Mouse (Mus musculus) stomach, embryonic 15.5 days (tissue): ENCODE data around the gene Isg20l2. TPM values are rescaled to one million over a fixed set of nuclear protein-coding genes. Genes with fewer than 3 reads are reported as not detected.

Experiments used
- ATAC-seq: fragments of 200-750 bp; cut with Nextera tagmentation; 2 replicates; pipeline ENCODE4 v1.8.0; 2017; ENCODE audit warnings: low read depth, moderate number of reproducible peaks, moderate TSS enrichment; ENCODE audit not compliant: insufficient read depth, low FRiP score
- H3K27ac ChIP-seq: fragments of 300-500 bp; sonication (generic); 2 replicates; pipeline ENCODE4 v1.5.1; 2015; ENCODE audit warnings: mild to moderate bottlenecking, inconsistent platforms
- H3K27me3 ChIP-seq: fragments of 300-500 bp; sonication (generic); replicated peaks from 2 replicates; pipeline ENCODE4 v1.6.1; 2015; ENCODE audit warnings: inconsistent platforms
- H3K36me3 ChIP-seq: fragments of 300-500 bp; sonication (generic); 2 replicates; pipeline ENCODE4 v1.6.1; 2015; ENCODE audit warnings: inconsistent platforms
- H3K4me1 ChIP-seq: fragments of 300-500 bp; sonication (generic); 2 replicates; pipeline ENCODE4 v1.6.1; 2015; ENCODE audit warnings: inconsistent platforms
- H3K4me2 ChIP-seq: fragments of 300-500 bp; sonication (generic); 2 replicates; pipeline ENCODE4 v1.6.1; 2015; ENCODE audit warnings: mild to moderate bottlenecking, inconsistent platforms
- H3K4me3 ChIP-seq: fragments of 300-500 bp; sonication (generic); replicated peaks from 2 replicates; pipeline ENCODE4 v1.5.1; 2015; ENCODE audit warnings: inconsistent platforms
- H3K9ac ChIP-seq: fragments of 300-500 bp; sonication (generic); 2 replicates; pipeline ENCODE4 v1.6.1; 2015; ENCODE audit warnings: inconsistent platforms
- H3K9me3 ChIP-seq: fragments of 300-500 bp; sonication (generic); 2 replicates; pipeline ENCODE4 v1.6.1; 2016; ENCODE audit warnings: inconsistent platforms
- WGBS: fragments of 180-500 bp; shearing (Covaris S2); methylation state at CpG from one replicate; pipeline ENCODE4 v1.1.7; 2015; 5-methylcytosine and 5-hydroxymethylcytosine counted together
- polyA plus RNA-seq: library from polyadenylated mRNA; unstranded; fragments of >200 nt; fragmentation: Nextera tagmentation; extraction: Ambion mirVana; gene quantifications from 2 replicates; pipeline ENCODE4 v1.2.1, GENCODE M21; 2015

Gene Isg20l2
- polyA plus RNA-seq, 1 experiment from 2014 or later, result 45.8 TPM

DNA sequence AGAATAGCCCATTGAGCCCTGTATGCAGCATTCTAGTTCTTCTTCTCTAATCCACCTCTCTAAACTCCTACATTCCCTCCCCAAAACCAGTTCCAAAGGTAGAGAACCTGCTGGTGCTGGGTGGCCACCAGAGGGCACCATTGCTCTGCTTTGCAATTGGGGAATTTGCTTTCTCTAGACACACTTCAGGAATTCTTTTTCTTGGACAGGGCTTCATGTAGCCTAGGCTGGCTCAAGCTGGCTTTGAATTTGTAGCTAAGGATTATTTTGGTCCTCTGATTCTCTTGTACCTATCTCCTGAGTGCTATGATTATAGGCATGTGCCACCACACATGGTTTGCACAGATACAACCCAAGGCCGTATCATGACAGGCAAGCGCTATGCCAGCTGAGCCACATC is 5.7 kb downstream of the Isg20l2 start:
- Histone ChIP-seq H3K4me1 (peaks cover 16% of the 10 kb centered on the region), H3K27me3 (no peaks in the 10 kb centered on the region), H3K9me3 (no peaks in the 10 kb centered on the region), H3K9ac (no peak overlapping the region), H3K36me3 (peaks cover 36% of the 10 kb centered on the region), H3K4me3 (no peak overlapping the region), H3K27ac (no peak overlapping the region), H3K4me2 (no peak overlapping the region)
- 0 out of 2 replicates have a peak, but pooled peaks have one; percentile 36 for ATAC-seq
- 100% methylated on average over 2 of the region's 2 CpGs for WGBS

DNA sequence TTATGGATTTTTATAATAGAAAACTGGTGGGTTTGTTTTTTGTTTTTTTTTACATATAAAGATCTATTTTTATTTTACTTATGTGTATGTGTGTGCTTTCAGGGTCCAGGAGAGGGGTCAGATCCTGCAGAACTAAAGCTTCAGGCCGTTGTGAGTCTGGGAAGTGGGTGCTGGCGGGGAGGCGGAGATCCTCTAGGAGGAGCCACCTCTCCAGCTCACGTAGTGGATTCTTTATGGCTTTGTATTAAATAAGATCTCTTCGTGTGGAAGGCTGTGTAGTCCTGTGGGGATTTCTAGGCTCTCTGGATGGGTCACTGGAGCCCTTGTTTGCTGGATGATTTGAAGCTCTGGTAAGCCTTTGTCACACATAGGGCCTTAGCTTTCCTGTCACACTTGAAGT is 10.5 kb downstream of the Isg20l2 start:
- H3K27ac ChIP-seq, result no peak overlapping the region
- no peak overlapping the region for H3K4me3 ChIP-seq
- 0 out of 2 replicates have a peak, but pooled peaks cover 4% of the 10 kb centered on the region for H3K4me1 ChIP-seq
- H3K9me3 ChIP-seq, result no peaks in the 10 kb centered on the region
- no peak overlapping the region for H3K9ac ChIP-seq
- H3K27me3 ChIP-seq, result no peaks in the 10 kb centered on the region
- 61% methylated on average over 5 of the region's 5 CpGs for WGBS
- H3K4me2 ChIP-seq, result no peak overlapping the region
- ATAC-seq, result no peak
- peaks cover 39% of the 10 kb centered on the region for H3K36me3 ChIP-seq

DNA sequence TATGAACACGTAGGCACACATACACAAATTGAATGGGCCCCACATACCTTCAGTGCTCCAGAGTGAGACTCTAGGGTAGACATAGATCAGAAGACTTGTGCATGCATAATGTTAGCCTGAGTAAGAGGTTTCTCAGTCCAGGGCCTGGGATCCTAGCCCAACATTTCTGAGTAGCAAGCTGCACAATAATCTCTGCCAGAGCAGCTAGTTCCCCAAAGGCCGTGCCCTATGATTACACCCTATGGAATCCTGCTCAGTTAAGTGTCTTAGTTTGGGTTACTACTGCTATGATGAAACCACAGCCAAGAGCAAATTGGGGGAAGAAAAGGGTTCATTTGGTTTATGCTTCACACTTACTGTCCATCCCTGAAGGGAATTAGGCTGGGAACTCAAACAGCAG is 12.4 kb downstream of the Isg20l2 start:
- Histone ChIP-seq H3K27ac (no peak overlapping the region), H3K4me3 (no peak overlapping the region), H3K36me3 (peaks cover 39% of the 10 kb centered on the region), H3K4me2 (no peak overlapping the region), H3K27me3 (0 out of 2 replicates have a peak, but pooled peaks cover 7% of the 10 kb centered on the region), H3K4me1 (peaks cover 14% of the 10 kb centered on the region; the same call in 1 of the 2 replicates), H3K9me3 (no peaks in the 10 kb centered on the region), H3K9ac (no peak overlapping the region)
- no peak for ATAC-seq
- WGBS, result 96% methylated on average over 2 of the region's 2 CpGs

DNA sequence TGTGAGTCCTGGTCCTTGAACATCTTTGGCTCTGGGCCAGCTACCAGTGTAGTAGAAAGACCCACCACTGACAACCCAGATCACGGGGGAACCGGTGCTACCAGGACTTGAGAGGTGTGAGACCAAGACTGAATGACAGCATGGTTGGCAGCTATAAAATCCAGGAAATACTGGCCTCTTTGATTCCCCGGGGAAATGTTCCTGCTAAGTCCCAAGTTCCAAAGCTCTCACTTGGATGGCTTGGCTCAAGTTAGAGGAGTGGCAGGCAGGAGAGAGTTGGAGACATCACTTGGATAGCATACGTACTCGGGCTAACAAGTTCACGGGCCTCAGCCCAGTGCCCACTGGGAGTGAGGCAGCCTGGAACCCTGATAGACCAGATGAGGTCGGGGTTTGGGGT is 13.5 kb downstream of the Isg20l2 start:
- no peak overlapping the region for H3K4me2 ChIP-seq
- H3K9me3 ChIP-seq, result no peaks in the 10 kb centered on the region
- 78% methylated on average over 7 of the region's 7 CpGs for WGBS
- H3K36me3 ChIP-seq, result peaks cover 34% of the 10 kb centered on the region
- no peak overlapping the region for H3K27ac ChIP-seq
- H3K27me3 ChIP-seq, result peaks cover 12% of the 10 kb centered on the region; the same call in 1 of the 2 replicates
- no peak overlapping the region for H3K9ac ChIP-seq
- peaks cover 25% of the 10 kb centered on the region for H3K4me1 ChIP-seq
- ATAC-seq, result no peak
- H3K4me3 ChIP-seq, result no peak overlapping the region

DNA sequence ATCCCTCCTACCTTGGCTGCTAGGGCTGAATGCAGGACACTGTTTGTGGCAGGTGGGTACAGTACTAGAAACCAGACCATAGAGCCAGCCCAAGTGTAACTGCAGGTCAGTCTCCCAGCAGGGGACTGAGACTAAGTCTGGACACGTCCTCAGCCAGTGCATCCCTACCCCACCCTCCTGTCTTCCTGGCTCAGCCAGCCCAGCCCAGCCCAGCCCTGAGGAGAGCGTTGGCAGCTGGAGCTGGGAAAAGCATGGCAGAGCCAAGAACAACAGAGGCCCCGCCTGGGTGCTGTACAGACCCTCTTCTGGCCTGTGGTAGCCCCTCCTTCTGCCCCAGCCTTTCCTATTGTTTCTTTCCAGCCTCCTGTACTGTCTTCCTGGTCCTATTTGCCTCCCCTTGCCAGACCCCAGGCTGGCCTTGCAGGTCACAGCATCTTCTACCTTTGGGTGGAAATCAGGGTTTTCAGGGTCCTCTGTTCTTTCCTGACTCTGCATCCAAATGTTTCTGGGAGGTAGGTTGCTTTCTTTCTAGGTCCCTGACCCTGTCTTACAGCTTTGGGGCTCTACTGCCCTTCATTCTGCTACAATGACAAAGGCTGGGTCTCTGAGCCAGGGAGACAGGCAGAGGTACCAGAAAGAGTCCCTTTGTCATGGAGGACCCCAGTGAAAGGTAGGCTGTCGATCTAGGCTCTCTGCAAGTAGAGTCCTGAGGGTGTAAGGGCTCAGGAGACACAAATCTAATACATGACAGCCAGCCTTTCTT is 14.9 kb downstream of the Isg20l2 start:
- Histone ChIP-seq H3K36me3 (peaks cover 20% of the 10 kb centered on the region), H3K9ac (no peak overlapping the region), H3K27ac (no peak overlapping the region), H3K9me3 (no peaks in the 10 kb centered on the region), H3K4me2 (no peak overlapping the region), H3K4me3 (no peak overlapping the region), H3K4me1 (peaks cover 39% of the 10 kb centered on the region), H3K27me3 (peaks cover 18% of the 10 kb centered on the region)
- 32% methylated on average over 4 of the region's 4 CpGs for WGBS
- peak; percentile 51; the same call in 1 of the 2 replicates for ATAC-seq

DNA sequence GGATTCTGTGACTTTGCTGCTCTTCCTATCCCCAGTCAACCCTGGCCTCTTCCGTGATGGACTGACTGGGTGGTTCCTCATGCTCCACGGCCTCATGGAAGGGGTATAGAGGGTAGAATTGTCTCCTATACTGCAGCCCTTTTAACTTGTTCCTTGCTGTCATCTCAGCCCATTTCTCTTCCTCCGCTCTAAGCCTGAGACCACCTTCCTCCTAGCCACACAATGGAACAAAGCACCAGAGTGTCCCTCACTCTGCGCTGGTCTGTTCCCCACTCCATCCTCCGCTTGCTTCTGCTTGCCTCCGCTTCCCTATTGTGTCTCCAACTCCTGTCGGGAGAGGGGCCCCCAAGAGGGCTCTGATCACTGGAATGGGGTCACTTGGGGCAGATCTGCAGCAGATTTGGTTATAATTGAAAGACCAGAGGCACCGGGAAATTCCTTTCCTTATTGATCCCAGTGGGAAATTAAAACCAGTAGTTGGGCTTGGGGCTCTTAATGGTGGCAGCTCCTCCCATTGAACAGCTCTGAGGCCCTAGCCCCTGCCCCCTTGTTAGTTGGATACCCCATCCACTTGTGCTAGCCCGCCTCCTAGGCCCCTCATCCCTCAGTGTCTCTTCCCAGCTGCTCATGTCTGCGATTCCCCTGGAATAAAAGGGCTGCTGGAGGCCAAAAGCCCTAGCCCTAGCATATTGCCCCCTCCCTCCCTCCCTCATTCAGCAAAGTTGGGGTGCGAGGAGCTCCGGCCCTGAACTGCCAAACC is 15.8 kb downstream of the Isg20l2 start:
- Histone ChIP-seq H3K4me3 (no peak overlapping the region), H3K9me3 (no peaks in the 10 kb centered on the region), H3K27ac (no peak overlapping the region), H3K9ac (no peak overlapping the region), H3K4me2 (no peak overlapping the region), H3K36me3 (peaks cover 15% of the 10 kb centered on the region), H3K27me3 (peaks cover 23% of the 10 kb centered on the region), H3K4me1 (peaks cover 44% of the 10 kb centered on the region)
- no peak for ATAC-seq
- WGBS, result 37% methylated on average over 12 of the region's 12 CpGs

DNA sequence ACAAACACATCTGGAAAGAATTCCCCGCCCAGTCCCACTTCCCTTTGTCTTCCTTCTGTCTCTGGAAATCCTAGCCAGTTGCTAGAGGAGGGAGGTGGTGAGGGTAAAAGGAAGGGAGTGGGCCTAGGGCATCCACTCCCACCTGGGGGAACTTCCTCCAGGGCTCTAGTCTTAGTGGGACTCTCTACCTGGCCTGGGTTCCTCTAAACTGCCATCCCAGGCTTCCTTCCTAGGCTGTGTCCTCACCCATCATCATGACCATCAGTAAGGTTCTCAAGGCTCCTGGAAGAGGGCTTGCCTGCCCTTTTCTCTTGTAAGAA is 16.4 kb downstream of the Isg20l2 start:
- Histone ChIP-seq H3K9ac (no peak overlapping the region), H3K27me3 (peaks cover 23% of the 10 kb centered on the region), H3K4me1 (peaks cover 44% of the 10 kb centered on the region), H3K36me3 (peaks cover 10% of the 10 kb centered on the region), H3K4me2 (0 out of 2 replicates have a peak overlapping the region, but pooled peaks have one; percentile 63), H3K4me3 (no peak overlapping the region), H3K9me3 (no peaks in the 10 kb centered on the region), H3K27ac (no peak overlapping the region)
- 36% methylated on average over 1 of the region's 1 CpGs for WGBS
- no peak for ATAC-seq

DNA sequence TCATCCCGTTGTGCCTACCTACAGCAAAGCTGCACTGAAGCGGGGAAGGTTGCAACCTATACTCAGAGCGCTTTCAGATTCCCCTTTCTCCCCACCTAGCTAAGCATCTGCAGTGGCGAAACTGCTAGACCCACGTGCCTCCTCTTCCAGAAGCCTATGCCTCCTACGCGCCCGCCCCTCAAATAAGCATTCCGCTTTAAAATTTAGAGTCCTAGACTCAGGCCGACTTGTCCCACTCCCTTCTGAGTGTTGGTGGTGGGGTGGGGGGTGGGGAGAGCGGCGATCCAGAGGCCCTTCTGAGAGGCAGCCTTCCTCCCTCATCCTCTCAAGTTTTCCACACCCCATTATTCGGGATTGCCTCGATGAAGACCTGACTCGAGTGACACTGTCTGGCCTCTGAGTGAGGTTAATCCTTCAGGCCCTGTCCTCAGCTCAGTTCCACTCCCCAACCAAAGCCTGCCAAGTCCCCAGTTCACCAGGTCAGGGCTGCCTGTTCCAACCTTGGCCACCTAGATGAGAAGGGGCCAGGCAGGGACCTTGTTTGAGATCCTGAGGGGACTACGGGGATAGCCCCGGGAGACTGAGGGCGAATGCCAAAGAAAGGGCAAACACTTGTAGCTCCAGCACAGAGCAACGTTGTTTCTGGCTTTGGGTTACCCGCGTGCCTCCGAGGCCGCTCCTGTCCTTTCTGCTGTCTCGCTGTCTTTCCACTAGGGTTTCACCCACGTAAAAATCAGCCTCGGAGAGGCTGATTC is 17.1 kb downstream of the Isg20l2 start:
- H3K36me3 ChIP-seq, result peaks cover 3% of the 10 kb centered on the region; the same call in 1 of the 2 replicates
- ATAC-seq, result no peak
- H3K9ac ChIP-seq, result no peak overlapping the region
- H3K4me1 ChIP-seq, result peaks cover 44% of the 10 kb centered on the region
- peak overlapping the region; percentile 63 for H3K4me2 ChIP-seq
- peak overlapping the region; percentile 29 for H3K4me3 ChIP-seq
- no peaks in the 10 kb centered on the region for H3K9me3 ChIP-seq
- no peak overlapping the region for H3K27ac ChIP-seq
- H3K27me3 ChIP-seq, result peaks cover 23% of the 10 kb centered on the region
- 7% methylated on average over 26 of the region's 26 CpGs for WGBS

DNA sequence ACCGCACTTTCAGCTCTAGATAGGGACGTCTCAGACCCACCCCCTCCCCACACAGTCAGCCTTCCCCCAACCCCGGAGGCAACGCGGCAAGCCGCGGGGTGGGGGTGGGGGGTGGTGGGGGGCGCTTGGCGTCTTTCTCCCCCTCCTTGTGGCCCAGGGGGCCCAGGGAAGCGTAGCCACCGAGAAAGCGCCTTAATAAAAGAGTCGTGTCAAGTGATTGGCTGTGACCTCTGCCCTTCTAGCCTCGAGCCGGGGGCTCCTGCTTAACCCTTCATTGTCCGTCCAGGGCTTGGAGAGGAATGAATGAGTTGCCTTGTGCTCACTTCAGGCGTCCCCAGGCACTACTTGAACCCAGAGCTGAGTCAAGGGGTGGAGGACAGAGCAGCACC is 17.7 kb downstream of the Isg20l2 start:
- ATAC-seq, result no peak
- H3K27ac ChIP-seq, result no peak overlapping the region
- H3K36me3 ChIP-seq, result no peaks in the 10 kb centered on the region
- no peak overlapping the region for H3K9ac ChIP-seq
- H3K9me3 ChIP-seq, result no peaks in the 10 kb centered on the region
- peaks cover 48% of the 10 kb centered on the region for H3K4me1 ChIP-seq
- peak overlapping the region; percentile 63 for H3K4me2 ChIP-seq
- peak overlapping the region; percentile 29 for H3K4me3 ChIP-seq
- H3K27me3 ChIP-seq, result peaks cover 23% of the 10 kb centered on the region
- WGBS, result 1% methylated on average over 16 of the region's 17 CpGs

DNA sequence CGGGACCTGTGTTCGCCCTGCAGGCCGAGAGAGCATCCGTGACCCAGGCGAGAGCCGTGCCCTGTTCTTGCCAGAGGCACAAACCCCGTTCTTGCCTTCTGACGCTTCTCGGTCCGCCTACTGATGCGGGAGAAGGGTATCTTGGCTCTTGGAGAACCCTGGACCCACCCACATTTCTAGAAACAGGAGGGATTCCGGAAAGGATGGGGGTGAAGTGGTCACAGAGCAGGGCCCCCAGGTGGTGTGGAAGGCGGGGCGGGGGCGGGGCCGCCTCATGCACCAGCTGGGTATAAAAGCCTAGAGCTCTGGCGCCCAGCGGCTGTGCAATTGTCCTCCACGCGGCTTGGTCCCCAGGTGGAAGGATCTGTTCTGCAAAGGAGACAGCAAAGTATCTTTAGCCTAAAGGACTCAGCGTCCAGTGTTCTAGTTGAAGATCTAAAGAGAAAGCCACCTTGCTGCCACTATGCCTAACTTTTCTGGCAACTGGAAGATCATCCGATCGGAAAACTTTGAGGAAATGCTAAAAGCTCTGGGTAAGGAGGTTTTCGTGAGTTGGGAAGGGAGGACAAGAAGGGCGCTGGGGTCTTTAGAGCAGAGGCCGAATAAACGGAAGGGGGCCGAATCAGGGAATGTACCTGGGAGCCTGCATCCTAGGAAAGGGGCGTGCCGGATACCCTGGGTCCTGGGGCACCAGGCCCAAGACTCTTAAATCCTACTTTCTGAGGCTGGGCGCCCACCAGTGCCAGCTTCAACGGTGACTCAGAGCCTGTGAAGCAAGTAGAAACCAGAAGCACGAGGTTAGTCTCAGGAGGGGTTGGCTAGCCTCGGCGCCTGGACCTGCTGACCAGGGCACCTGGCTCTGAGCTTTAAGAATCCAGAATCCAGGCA is 18.5 kb downstream of the Isg20l2 start, which contains the start of gene Crabp2:
Gene Crabp2 (plus strand): TSS at position 289 of the 888 bp plus-strand sequence.
- no peak for ATAC-seq
- no peak within 1 kb of the TSS for H3K27ac ChIP-seq
- H3K36me3 ChIP-seq, result no peaks in the 10 kb centered on the region
- no peak within 1 kb of the TSS for H3K9ac ChIP-seq
- H3K4me2 ChIP-seq, result peak within 1 kb of the TSS; percentile 63
- 6% methylated on average over 35 of the region's 35 CpGs for WGBS
- peak within 1 kb of the TSS; percentile 29 for H3K4me3 ChIP-seq
- H3K27me3 ChIP-seq, result peaks cover 23% of the 10 kb centered on the region
- no peaks in the 10 kb centered on the region for H3K9me3 ChIP-seq
- peaks cover 50% of the 10 kb centered on the region for H3K4me1 ChIP-seq
